Mouse (Mus musculus): ENCODE measurements around the gene Polr1c. TPM values are rescaled to one million over a fixed set of nuclear protein-coding genes. Genes with fewer than 3 reads are reported as not detected.
A peak's percentile ranks its signal among the peaks of the same experiment; 100 is the strongest.

Polr1c gene
- polyA plus RNA-seq, 1 experiment from 2014 or later = 91.0 TPM

DNA sequence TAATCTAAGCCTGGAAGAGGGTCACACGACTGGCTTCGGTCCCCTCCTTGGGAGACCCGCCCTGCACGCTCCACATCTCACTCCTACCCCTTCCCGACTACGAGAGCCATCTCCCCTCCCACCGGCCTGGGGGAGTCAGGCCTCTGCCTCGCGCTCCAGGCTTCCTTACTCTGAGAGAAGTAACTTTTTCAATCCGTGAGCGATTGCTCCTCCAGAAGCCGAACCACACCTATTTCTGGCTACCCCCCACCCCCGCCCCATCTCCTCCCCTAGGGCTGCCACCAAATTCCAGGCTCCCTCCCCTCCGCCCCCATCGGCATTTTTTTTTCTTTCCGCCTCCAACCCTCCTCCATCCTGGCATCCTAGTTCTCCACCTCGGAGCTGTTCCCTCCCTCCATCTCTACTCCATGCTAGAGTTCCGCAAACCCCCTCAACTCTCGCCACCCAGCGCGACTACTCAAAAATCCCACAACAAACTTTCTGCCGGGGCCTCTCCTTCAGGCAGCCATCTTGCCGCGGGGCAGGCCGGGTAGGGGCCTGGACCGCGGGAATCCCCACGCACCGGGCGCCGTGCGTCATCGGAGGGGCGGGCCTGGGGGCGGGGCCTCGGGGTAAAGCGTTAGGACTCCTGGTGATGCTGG lies 34.7 kb upstream of the Polr1c start, which contains the start of gene Tjap1:
Gene Tjap1, minus strand, starts transcription at position 544 of the 641 bp plus-strand sequence.
- H3K9ac ChIP-seq (replicated peaks; ENCODE audit: low read length) = peak within 1 kb of the TSS; percentile 67
- H3K9me3 ChIP-seq (ENCODE audit: control insufficient read depth, low read length) = no peaks in the 10 kb centered on the region
- peaks cover 7% of the 10 kb centered on the region; the same call in 1 of the 2 replicates for H3K4me1 ChIP-seq (ENCODE audit: control insufficient read depth, insufficient read depth, low read length)
- peak within 1 kb of the TSS; percentile 79 for H3K4me2 ChIP-seq (ENCODE audit: low read length)
- peak; percentile 98 for ATAC-seq (ENCODE audit: low FRiP score, low TSS enrichment)
- H3K27me3 ChIP-seq (ENCODE audit: control insufficient read depth, insufficient read depth, low read length) = no peaks in the 10 kb centered on the region
- H3K36me3 ChIP-seq (ENCODE audit: control insufficient read depth, insufficient read depth, low read length) = peaks cover 4% of the 10 kb centered on the region; the same call in 1 of the 2 replicates
- under 1% methylated on average over 37 of the region's 37 CpGs for WGBS
- H3K4me3 ChIP-seq (replicated peaks; ENCODE audit: low read depth, low read length) = peak within 1 kb of the TSS; percentile 63
- H3K27ac ChIP-seq (replicated peaks; ENCODE audit: low read depth, low read length) = peak within 1 kb of the TSS; percentile 63
- peak; percentile 95 for DNase-seq

DNA sequence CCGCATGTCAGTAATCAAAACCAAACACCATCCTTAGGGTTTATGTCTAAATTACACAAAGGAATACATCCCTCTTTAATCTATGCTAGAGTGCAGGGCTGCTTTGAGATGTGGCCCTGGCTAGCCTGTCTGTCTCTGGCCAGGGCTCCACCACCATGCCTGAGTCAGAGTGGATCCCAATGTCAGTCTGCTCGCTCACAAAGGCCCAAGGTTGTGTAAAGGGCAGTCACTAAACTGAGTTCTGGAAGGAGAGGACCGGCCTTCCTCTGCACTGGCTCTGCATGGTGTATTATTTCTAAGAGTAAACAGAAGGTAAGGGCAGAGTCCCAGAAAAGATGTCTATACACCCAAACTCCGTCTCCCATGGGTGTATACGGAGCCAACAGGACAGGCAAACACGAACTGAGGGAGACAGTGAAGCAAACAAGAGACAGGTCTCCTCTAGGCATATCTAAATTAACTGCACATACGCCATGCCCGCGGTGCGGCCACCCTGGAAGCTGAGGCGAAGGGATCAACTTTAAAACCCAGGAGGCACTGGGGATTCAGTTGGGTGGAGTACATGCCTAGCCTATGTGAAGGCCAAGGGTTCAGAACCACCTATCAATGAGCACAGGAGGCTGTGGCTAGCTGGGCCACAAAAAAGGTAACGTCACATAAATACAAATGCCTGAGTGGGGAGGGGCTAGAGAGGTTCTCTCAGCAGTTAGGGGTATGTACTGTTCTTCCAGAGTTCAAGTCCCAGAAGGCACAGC lies 30.3 kb upstream of the Polr1c start:
- Histone ChIP-seq H3K36me3 (ENCODE audit: control insufficient read depth, insufficient read depth, low read length) (peaks cover 11% of the 10 kb centered on the region; the same call in 1 of the 2 replicates), H3K27ac (replicated peaks; ENCODE audit: low read depth, low read length) (no peak overlapping the region), H3K4me3 (replicated peaks; ENCODE audit: low read depth, low read length) (no peak overlapping the region), H3K9me3 (ENCODE audit: control insufficient read depth, low read length) (no peaks in the 10 kb centered on the region), H3K4me2 (ENCODE audit: low read length) (no peak overlapping the region), H3K4me1 (ENCODE audit: control insufficient read depth, insufficient read depth, low read length) (peaks cover 4% of the 10 kb centered on the region; the same call in 1 of the 2 replicates), H3K27me3 (ENCODE audit: control insufficient read depth, insufficient read depth, low read length) (no peaks in the 10 kb centered on the region), H3K9ac (replicated peaks; ENCODE audit: low read length) (no peak overlapping the region)
- DNase-seq (no peak), ATAC-seq (ENCODE audit: low FRiP score, low TSS enrichment) (no peak)
- 95% methylated on average over 12 of the region's 12 CpGs for WGBS

DNA sequence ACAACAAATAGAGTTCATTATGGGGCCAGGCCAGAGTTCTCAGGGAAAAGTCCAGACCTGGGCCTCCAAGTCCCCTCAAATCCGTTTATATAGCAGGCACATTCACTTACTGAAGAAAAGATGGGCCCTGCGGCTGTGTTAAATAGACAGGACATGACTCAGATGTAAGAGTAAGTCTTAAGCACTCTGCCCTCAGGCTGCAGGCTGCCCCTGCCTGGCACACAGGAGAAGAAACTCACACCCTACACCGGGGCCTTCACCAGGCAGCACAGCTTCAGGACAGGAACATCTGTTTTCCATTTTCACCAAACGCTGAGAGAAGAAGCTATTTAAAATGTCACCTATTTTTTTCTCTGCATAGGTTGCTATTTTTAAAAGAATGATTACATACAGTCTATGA lies 29.7 kb upstream of the Polr1c start:
- Histone ChIP-seq H3K9me3 (ENCODE audit: control insufficient read depth, low read length) (no peaks in the 10 kb centered on the region), H3K4me2 (ENCODE audit: low read length) (no peak overlapping the region), H3K27me3 (ENCODE audit: control insufficient read depth, insufficient read depth, low read length) (no peaks in the 10 kb centered on the region), H3K27ac (replicated peaks; ENCODE audit: low read depth, low read length) (no peak overlapping the region), H3K9ac (replicated peaks; ENCODE audit: low read length) (no peak overlapping the region), H3K36me3 (ENCODE audit: control insufficient read depth, insufficient read depth, low read length) (peaks cover 11% of the 10 kb centered on the region; the same call in 1 of the 2 replicates), H3K4me1 (ENCODE audit: control insufficient read depth, insufficient read depth, low read length) (peaks cover 4% of the 10 kb centered on the region; the same call in 1 of the 2 replicates), H3K4me3 (replicated peaks; ENCODE audit: low read depth, low read length) (no peak overlapping the region)
- no peak for DNase-seq
- 93% methylated on average over 4 of the region's 4 CpGs for WGBS
- ATAC-seq (ENCODE audit: low FRiP score, low TSS enrichment) = no peak

DNA sequence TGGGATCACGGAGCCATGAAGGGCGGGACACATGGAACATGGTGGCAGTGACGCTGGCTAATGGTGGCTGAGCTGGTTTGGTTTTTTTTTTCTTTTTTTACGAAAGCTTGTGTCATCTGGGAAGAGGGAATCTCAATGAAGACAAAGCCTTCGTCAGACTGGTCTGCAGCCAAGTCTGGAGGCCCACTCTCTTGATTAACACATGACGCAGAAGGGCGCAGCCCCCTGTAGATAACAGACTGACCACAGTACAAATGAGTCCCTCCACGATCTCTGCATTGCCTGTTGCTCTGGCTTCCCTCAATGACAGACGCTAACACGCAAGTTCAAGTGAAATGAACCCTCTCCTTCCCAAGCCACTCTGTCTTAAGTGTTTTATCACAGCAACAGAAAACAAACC lies 27.7 kb upstream of the Polr1c start:
- Histone ChIP-seq H3K4me3 (replicated peaks; ENCODE audit: low read depth, low read length) (no peak overlapping the region), H3K4me2 (ENCODE audit: low read length) (no peak overlapping the region), H3K9me3 (ENCODE audit: control insufficient read depth, low read length) (no peaks in the 10 kb centered on the region), H3K36me3 (ENCODE audit: control insufficient read depth, insufficient read depth, low read length) (peaks cover 29% of the 10 kb centered on the region), H3K9ac (replicated peaks; ENCODE audit: low read length) (no peak overlapping the region), H3K27me3 (ENCODE audit: control insufficient read depth, insufficient read depth, low read length) (no peaks in the 10 kb centered on the region), H3K27ac (replicated peaks; ENCODE audit: low read depth, low read length) (no peak overlapping the region), H3K4me1 (ENCODE audit: control insufficient read depth, insufficient read depth, low read length) (no peaks in the 10 kb centered on the region)
- ATAC-seq (ENCODE audit: low FRiP score, low TSS enrichment) = no peak
- DNase-seq = no peak
- 96% methylated on average over 10 of the region's 10 CpGs for WGBS

DNA sequence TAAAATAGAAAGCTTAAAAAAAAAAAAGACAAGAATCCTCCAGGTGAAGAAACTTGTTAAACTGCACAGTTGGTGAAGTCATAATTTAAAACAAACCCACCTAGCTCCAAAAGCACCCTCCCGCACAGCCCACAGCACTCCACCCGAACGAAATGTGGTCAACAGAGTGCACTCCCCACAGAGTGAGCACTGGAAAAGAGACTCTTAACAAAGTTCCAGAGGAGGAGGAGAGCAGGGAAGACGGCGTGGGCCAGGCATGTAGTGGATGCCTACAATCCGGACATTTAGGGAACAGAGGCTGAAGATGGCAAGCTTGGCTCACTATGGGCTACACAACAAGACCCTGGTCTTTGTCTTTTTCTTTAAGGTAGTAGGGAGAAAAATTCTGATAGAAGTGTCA lies 27.2 kb upstream of the Polr1c start:
- no peaks in the 10 kb centered on the region for H3K4me1 ChIP-seq (ENCODE audit: control insufficient read depth, insufficient read depth, low read length)
- H3K4me2 ChIP-seq (ENCODE audit: low read length) = no peak overlapping the region
- DNase-seq = no peak
- no peak for ATAC-seq (ENCODE audit: low FRiP score, low TSS enrichment)
- no peak overlapping the region for H3K27ac ChIP-seq (replicated peaks; ENCODE audit: low read depth, low read length)
- peaks cover 33% of the 10 kb centered on the region for H3K36me3 ChIP-seq (ENCODE audit: control insufficient read depth, insufficient read depth, low read length)
- H3K4me3 ChIP-seq (replicated peaks; ENCODE audit: low read depth, low read length) = no peak overlapping the region
- 0 out of 2 replicates have a peak overlapping the region, but pooled peaks have one; percentile 20 for H3K9ac ChIP-seq (replicated peaks; ENCODE audit: low read length)
- H3K9me3 ChIP-seq (ENCODE audit: control insufficient read depth, low read length) = no peaks in the 10 kb centered on the region
- H3K27me3 ChIP-seq (ENCODE audit: control insufficient read depth, insufficient read depth, low read length) = no peaks in the 10 kb centered on the region
- WGBS = 91% methylated on average over 6 of the region's 6 CpGs

DNA sequence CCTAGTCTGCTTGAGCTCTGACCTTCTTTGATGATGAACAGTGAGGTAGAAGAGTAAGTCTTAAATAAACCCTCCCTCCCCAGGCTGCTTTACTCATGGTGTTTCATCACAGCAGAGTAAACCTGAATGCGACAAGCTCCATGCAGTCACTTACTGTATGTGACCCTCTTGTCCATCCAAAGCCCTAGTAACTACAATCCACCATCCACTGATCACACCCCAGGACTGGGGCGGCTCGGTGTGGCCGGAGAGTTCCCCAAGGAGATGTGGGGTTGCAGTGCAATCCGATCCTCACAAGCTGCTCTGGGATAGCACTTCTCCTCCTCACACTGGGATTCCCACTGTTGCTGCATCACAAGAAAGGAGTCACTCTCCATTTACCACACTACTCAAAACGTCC lies 26.6 kb upstream of the Polr1c start:
- H3K27me3 ChIP-seq (ENCODE audit: control insufficient read depth, insufficient read depth, low read length) = no peaks in the 10 kb centered on the region
- WGBS = 83% methylated on average over 6 of the region's 6 CpGs
- H3K4me2 ChIP-seq (ENCODE audit: low read length) = no peak overlapping the region
- H3K4me1 ChIP-seq (ENCODE audit: control insufficient read depth, insufficient read depth, low read length) = no peaks in the 10 kb centered on the region
- no peak overlapping the region for H3K27ac ChIP-seq (replicated peaks; ENCODE audit: low read depth, low read length)
- H3K36me3 ChIP-seq (ENCODE audit: control insufficient read depth, insufficient read depth, low read length) = peaks cover 36% of the 10 kb centered on the region
- no peak for DNase-seq
- H3K4me3 ChIP-seq (replicated peaks; ENCODE audit: low read depth, low read length) = no peak overlapping the region
- no peak for ATAC-seq (ENCODE audit: low FRiP score, low TSS enrichment)
- no peak overlapping the region for H3K9ac ChIP-seq (replicated peaks; ENCODE audit: low read length)
- no peaks in the 10 kb centered on the region for H3K9me3 ChIP-seq (ENCODE audit: control insufficient read depth, low read length)

DNA sequence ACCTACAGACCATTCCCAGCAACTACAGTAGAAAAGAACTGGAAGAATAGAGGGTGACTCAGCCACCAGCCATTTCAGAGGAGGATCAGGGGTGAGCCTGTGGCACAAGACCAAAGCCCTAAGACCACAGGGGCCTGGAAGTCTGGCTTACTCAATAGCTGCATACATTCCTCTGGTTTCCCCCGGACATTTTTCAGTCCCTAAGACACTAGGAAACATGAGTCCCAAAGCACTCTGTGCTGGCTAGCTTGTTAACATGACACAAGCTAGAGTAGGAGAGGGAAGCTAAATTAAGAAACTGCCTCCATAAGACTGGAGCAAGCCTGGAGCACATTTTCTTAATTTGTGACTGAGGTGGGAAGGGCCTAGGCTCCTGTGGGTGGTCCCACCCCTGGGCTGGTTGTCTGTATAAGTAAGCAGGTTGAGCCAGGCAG lies 26.0 kb upstream of the Polr1c start:
- ATAC-seq (ENCODE audit: low FRiP score, low TSS enrichment) = no peak
- Histone ChIP-seq H3K27ac (replicated peaks; ENCODE audit: low read depth, low read length) (no peak overlapping the region), H3K9me3 (ENCODE audit: control insufficient read depth, low read length) (no peaks in the 10 kb centered on the region), H3K27me3 (ENCODE audit: control insufficient read depth, insufficient read depth, low read length) (no peaks in the 10 kb centered on the region), H3K4me3 (replicated peaks; ENCODE audit: low read depth, low read length) (no peak overlapping the region), H3K4me1 (ENCODE audit: control insufficient read depth, insufficient read depth, low read length) (no peaks in the 10 kb centered on the region), H3K36me3 (ENCODE audit: control insufficient read depth, insufficient read depth, low read length) (peaks cover 32% of the 10 kb centered on the region), H3K9ac (replicated peaks; ENCODE audit: low read length) (no peak overlapping the region), H3K4me2 (ENCODE audit: low read length) (no peak overlapping the region)
- DNase-seq = no peak
- WGBS = 80% methylated on average over 1 of the region's 1 CpGs

DNA sequence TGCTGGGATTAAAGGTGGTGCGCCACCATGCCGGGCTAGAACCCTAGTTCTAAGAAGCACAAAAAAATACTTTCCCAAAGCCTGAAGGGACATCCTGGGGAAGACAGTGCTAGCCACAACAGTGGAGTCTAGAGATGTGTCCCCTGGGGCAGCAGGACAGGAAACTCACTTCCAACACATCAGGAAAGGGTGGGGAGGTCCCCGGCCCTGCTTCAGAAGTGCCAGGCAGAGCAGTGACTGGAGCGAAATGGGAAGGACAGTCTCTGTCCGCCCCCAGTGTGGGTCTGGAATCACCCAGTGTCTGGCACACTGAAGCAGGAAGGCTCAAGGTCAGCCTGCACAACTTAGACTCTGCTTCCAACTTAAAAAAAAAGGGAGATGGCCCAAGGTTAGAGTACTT lies 24.8 kb upstream of the Polr1c start:
- Histone ChIP-seq H3K36me3 (ENCODE audit: control insufficient read depth, insufficient read depth, low read length) (peaks cover 32% of the 10 kb centered on the region), H3K4me3 (replicated peaks; ENCODE audit: low read depth, low read length) (no peak overlapping the region), H3K9ac (replicated peaks; ENCODE audit: low read length) (no peak overlapping the region), H3K4me1 (ENCODE audit: control insufficient read depth, insufficient read depth, low read length) (no peaks in the 10 kb centered on the region), H3K27me3 (ENCODE audit: control insufficient read depth, insufficient read depth, low read length) (no peaks in the 10 kb centered on the region), H3K9me3 (ENCODE audit: control insufficient read depth, low read length) (no peaks in the 10 kb centered on the region), H3K27ac (replicated peaks; ENCODE audit: low read depth, low read length) (no peak overlapping the region), H3K4me2 (ENCODE audit: low read length) (no peak overlapping the region)
- WGBS = 93% methylated on average over 5 of the region's 5 CpGs
- no peak for ATAC-seq (ENCODE audit: low FRiP score, low TSS enrichment)
- DNase-seq = no peak

Measured in midbrain, embryonic 14.5 days (tissue).